Mouse (Mus musculus) cortical plate, adult 2 months (tissue): ENCODE data around the gene Fam198a.

Experiments used
- CTCF ChIP-seq: fragments of 200-500 bp; IDR thresholded peaks from 2 replicates; pipeline ENCODE4 v1.5.1; 2011; ENCODE audit warnings: mild to moderate bottlenecking, control low read depth, low read length; ENCODE audit not compliant: insufficient read depth; ENCODE audit errors: extremely low read depth
- POLR2A ChIP-seq: fragments of 200-500 bp; IDR thresholded peaks from 2 replicates; pipeline ENCODE4 v1.6.1; 2011; ENCODE audit warnings: mild to moderate bottlenecking, low read length, control low read depth; ENCODE audit not compliant: insufficient read depth; ENCODE audit errors: extremely low read depth

DNA sequence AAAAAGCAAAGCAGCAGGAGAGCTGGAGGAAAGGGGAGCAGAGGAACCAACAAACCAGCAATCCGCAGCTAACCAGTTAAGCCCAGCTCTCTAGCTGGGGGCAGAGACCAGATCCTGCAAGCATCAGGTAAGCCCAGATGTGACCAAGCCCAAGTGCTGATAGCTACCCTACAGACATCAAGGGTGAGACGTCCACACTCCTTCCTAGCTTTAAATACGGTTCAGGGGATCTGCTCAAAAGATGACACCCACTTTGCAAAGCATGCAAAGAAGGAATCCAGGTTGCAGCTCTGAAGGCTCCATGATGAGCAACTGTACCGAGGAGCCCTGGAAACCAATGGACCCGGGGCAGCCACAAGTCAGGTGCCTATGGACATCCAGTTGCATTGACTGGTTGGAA, 44.3 kb upstream of the Fam198a start:
- TF ChIP-seq CTCF (no peak), POLR2A (no peak)
